Mouse (Mus musculus): ENCODE measurements around the gene Mthfd2.

Gene Mthfd2

GRCm38 (mm10) chr6:83265653-83266052 is 60.1 kb downstream of the Mthfd2 start:
- DNase-seq, result no peak

DNA sequence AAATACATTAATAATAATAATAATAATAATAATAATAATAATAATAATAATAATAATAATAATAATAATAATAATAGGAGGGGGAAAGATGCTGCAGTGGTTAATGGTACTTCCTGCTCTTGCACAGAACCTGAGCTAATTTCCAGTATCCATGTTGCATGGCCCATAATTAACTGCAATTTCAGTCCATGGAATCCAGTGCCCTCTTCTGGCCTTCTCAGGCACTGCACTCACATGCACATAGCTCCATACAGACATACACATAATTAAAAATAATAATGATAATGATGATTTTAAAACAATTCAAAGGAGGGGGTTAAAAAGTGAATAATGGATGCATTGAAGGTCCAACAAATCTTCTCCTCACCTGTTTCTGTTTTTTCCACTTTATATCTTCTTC is 60.5 kb downstream of the Mthfd2 start:
- DNase-seq, result no peak

GRCm38 (mm10) chr6:83264516-83264915 is 61.2 kb downstream of the Mthfd2 start:
- no peak for DNase-seq
